Mouse (Mus musculus) heart, postnatal 4 days (tissue): Measurements from ENCODE around the gene Il15. TPM values are rescaled to one million over a fixed set of nuclear protein-coding genes. Genes with fewer than 3 reads are reported as not detected.

ENCODE experiments used
- DNase-seq: peaks from one replicate; pipeline ENCODE4 v3.0.0; 2021
- total RNA-seq, 2 experiments: library from RNA; stranded (reverse); gene quantifications; 2 replicates each; pipeline ENCODE4 v1.2.3; 2021

Gene Il15
- 1 to 10 TPM; 9.0 to 10.0 TPM for total RNA-seq

DNA sequence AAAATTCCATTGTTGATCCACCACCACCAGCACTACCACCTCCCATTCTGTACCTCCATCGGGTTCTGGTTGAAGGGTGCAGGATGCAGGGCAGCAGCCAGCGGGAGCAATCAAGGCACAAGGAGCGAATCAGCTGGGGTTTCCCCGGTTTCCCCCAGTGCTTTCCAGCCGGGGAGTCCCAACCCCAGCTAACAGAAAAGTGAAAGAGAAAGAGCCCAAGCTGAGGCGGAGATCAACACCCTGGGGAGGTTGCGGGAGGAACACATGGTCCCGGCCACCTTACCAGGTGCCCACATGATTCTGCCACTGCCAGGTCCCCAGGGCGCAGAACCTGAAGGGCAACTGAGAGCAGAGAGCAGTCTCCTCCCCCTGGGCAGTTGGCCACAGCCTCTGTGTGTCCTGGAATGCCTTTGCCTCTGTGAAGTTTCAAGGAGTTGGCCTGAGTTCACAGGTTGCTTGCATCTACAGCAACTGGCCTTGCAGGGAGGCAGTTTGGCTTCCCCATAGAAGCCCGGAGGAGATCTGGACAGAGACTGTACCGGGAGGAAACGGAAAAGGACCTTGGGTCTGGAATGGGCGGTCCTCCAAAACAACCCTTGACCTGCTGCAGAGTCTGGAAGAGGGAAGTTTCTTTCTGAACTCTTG is at the start of gene Il15:
Gene Il15, minus strand, starts transcription at position 537 of the 645 bp plus-strand sequence.
- DNase-seq: peak; percentile 64

GRCm38 (mm10) chr8:82444897-82445296 is 41.9 kb upstream of the Il15 start:
- no peak for DNase-seq

GRCm38 (mm10) chr8:82416587-82417340 is 13.7 kb upstream of the Il15 start:
- no peak for DNase-seq

DNA sequence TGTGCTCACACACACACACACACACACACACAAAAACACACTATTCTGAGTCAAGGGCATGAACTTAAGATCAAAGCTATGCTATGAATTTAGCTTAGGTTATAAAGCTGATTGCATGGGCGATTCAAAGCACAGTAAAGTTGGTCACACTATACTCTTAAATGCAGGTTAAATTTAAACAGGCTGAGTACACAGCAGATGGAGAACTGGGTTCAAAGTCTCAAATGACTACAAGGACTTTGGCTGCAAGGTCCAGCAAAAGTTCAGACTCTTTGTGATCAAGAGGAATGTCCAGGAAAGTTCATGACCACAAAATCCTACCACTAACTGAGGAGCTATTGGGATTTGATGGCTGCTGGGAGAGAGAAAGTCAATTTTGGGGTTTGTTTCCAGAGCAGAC is 12.5 kb upstream of the Il15 start:
- no peak for DNase-seq

DNA sequence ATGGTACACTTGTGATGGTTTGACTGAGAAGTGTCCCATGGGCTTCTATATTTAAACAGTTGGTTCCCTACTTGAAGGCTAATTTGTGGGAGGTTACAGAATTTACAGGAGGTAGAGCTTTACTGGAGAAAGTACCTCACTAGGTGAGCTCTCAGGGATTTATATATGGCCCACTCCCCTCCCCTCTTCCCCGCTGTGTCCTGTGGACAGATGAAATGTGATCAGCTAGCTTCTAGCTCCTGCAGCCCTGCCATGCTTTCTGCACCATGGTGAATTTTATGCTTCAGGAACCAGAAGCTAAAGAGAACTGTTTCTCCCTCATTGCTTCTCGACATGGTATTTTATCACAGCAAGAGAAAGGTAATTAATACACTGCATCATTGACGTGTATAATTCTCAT is 7.1 kb upstream of the Il15 start:
- no peak for DNase-seq

DNA sequence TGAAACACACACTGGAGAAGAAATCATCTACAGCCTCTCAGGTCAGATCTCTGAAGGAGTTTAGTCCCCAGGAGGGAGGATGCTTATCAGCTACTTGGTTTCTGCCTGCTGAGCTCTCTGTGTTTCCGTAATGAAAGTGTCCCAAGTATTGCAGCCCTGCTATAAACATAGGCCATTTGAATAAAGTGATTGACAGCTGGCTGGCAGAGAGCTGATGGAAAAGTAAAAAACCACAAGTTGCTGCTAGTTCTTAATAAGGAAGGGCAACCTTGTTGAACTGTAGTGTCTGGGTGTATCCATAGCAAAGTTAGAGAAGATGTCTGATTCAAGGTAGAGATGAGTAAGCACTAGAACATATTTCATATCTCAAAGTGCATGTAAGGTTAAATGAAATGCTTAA is 4.0 kb upstream of the Il15 start:
- no peak for DNase-seq

DNA sequence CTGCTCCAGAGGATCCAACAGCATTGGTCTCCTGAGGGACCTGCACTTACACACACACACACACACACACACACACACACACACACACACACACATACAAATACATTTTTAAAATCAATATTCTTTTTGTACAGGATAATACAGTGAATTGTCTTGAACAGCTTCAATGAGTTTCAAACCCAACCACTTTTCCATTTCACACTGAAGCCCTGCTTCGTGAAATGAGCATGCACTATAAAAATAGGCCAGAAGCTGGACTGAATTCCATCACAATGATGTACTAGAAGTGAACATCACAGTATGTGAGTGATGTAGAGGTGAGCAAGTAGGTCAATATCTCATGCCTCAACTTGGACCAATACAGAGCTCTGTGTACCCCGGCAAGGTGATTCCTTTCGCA is 1.0 kb upstream of the Il15 start:
- DNase-seq: no peak

GRCm38 (mm10) chr8:82402261-82402685 is 749 bp downstream of the Il15 start:
- DNase-seq: peak; percentile 63

- DNase-seq: no peak
Measured at GRCm38 (mm10) chr8:82401490-82401889, 1.5 kb downstream of the Il15 start.

DNA sequence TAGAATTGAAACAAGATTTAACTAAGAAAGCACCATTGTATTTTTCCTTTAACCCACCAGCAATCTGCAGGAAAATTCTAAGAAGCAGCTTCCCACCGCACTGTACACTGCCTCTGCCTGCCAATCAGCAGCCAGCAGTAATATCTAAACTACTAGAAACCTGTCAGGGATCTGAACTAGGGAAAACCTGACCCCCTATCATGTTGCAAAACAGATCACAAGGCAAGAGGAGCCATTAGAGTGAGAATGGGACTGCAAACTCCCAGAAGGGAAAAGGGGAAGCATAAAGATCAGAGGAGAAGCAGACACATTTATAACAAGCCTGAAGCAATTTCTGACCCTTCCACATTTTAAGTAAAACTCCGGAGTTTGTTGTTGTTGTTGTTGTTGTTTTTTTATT is 2.0 kb downstream of the Il15 start:
- no peak for DNase-seq

DNA sequence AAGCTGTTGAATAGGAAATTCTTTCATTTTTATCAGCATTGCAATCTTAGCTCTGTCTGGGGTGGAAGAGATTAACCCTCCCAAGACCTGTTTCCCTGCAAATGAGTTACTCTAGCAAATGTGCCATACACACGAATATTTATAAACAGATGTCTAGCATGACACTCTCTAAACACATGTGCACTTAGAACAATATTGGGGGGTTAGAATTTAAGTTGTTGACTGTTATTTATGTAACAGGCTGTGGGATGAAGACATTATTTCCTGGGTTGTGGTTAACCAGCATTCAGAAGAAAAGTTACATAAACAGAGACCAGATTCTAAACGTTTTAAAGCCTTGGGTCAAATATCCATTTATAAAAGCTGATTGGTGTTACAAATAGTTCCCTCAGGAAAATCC is 2.6 kb downstream of the Il15 start:
- DNase-seq: no peak

- DNase-seq: no peak
Measured at GRCm38 (mm10) chr8:82398546-82398945, 4.5 kb downstream of the Il15 start.

DNA sequence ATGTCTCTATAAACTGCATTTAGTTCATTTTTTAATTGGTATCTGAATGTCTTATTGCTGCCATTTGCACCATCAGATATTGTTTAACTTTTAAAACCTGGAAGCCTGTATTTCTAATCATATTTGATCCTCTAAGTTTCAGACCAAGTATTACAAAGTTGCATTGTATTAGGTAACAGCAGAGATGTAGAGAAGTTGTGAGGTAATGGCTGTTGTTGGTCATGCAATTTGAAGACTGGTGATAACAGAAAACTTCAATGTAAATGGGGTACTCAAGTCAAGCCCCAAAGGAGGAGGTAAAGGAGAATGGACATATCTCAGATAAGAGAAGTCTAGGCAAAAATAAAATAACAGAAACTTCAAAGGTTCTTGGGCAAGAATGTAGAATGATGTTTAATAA is 11.8 kb downstream of the Il15 start:
- DNase-seq: no peak

GRCm38 (mm10) chr8:82388356-82388902 is 14.6 kb downstream of the Il15 start:
- DNase-seq: no peak

GRCm38 (mm10) chr8:82387614-82388013 is 15.4 kb downstream of the Il15 start:
- no peak for DNase-seq

DNA sequence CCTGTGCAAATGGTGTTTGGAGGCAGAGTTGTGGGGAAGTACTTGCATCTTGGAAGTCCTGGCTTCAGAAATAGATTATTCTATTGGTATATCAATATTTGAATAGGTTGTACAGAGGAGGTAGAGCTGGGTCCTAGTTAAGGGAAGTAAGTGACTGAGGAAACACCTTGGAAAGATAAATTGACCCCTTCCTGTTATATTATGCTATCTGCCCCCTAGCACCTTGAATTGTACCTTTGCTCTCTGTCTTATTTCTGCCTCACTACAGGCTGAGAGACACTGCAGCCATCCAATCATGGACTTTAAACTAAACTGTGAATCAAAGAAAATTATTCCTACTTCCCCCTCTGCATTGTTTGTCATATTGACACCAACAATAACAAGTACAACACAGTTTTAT is 17.2 kb downstream of the Il15 start:
- DNase-seq: no peak

- no peak for DNase-seq
Measured at GRCm38 (mm10) chr8:82384458-82385234, 18.4 kb downstream of the Il15 start.

GRCm38 (mm10) chr8:82383346-82383745 is 19.7 kb downstream of the Il15 start:
- DNase-seq: no peak

- DNase-seq: no peak
Measured at GRCm38 (mm10) chr8:82382316-82382715, 20.7 kb downstream of the Il15 start.

GRCm38 (mm10) chr8:82374470-82374869 is 28.6 kb downstream of the Il15 start:
- no peak for DNase-seq

DNA sequence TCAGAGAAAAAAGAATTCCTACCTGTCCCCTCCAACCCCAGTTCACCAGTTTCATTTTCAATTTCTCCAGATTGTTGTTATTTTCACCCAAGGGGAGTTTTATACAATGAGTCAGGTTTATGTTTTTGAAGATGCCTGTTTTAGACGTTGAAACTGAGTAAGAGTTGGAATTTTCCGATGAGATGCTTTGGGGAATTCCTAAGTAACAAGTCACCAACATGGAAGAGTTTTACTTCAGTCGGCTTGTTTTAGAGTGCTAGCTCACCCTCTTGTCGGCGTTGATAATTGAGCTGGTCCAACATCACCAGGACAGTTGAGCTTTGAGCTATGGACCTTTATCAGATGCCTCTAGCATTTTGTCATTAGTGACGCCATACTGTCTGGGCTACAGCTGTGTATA is 30.2 kb downstream of the Il15 start:
- DNase-seq: no peak

DNA sequence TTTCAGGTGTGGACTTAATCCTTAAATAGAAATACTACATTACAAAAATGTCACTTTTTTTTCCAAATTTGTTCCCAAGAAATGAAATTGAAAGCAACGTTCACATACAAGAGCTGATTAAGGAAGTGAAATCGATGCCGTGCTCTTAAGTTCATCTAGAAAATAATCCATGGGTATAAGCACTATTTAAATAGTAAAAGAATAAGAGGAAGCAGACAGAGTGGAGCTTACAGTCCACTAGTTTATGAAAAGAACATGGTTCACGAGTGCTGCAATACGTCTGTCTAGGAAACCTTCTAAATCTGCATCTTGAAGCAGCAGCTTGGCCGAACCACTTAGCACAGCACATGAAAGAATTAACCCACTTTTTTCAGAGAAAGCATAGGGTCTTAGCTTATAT is 32.4 kb downstream of the Il15 start:
- DNase-seq: no peak

GRCm38 (mm10) chr8:82361061-82361460 is 42.0 kb downstream of the Il15 start:
- no peak for DNase-seq
